In the genomic region with DNA sequence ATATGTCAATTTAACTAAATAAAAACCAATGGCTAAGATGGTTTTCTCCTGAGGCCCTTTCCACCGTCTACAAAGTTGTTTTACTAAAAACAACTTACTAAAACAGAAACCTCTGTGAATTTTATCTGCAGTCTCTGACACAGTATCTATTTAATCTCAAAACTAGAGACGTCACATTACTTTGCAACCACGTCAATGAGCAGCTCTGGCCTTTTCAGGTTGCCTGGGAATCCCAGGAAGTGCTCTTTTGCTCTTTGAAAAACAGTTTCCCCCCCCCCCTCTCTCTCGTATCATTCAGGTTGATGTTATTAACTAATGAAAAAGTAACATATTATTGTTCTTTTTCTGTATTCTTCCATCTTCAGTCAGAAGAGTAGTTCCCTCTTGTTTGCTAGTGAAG, we compare ENCODE assay signal across 21 mouse cellular contexts.
DNase-seq lines count a peak whose midpoint lies in the region; ATAC-seq and TF ChIP-seq lines count a peak whose summit lies in the region.
"Had no signal": no experiment of that assay in that cellular context is flagged by ENCODE, and none has a peak within 500 bp of the region (broad histone marks: within the 10 kb centered on the region; RNA-seq: fewer than 3 reads in every experiment).

No protein-coding gene starts in this region.

- no peaks in the 10 kb centered on the region for H3K9me3 ChIP-seq in forebrain, embryonic 15.5 days
- no peaks in the 10 kb centered on the region for H3K9me3 ChIP-seq in liver, postnatal 0 days (ENCODE audit: low read length)
- H3K9me3 ChIP-seq: embryonic facial prominence, embryonic 10.5 days; embryonic facial prominence, embryonic 12.5 days; forebrain, embryonic 13.5 days; G1E had no signal

- H3K9ac ChIP-seq in forebrain, embryonic 15.5 days (replicated peaks), result no peak overlapping the region
- no peak overlapping the region for H3K9ac ChIP-seq in liver, postnatal 0 days (replicated peaks)
- H3K9ac ChIP-seq: embryonic facial prominence, embryonic 12.5 days; forebrain, embryonic 13.5 days had no signal

- H3K4me2 ChIP-seq in forebrain, embryonic 15.5 days (replicated peaks), result no peak overlapping the region
- no peak overlapping the region for H3K4me2 ChIP-seq in liver, postnatal 0 days (ENCODE audit: low read depth, low read length)
- H3K4me2 ChIP-seq: embryonic facial prominence, embryonic 12.5 days; forebrain, embryonic 13.5 days had no signal

- 78% methylated on average over 4 of the region's 4 CpGs for WGBS in forebrain, embryonic 15.5 days
- 50% methylated on average over 4 of the region's 4 CpGs for WGBS in liver, postnatal 0 days (ENCODE audit: insufficient replicate concordance)

- peak; percentile 51 for DNase-seq in CD4-positive, CD25-positive, alpha-beta regulatory T cell, adult 2 months (ENCODE audit: low read depth, low spot score)
- DNase-seq in ovary, adult 18-20 months (ENCODE audit: low spot score), result no peak
- DNase-seq in liver, postnatal 0 days, result no peak
- DNase-seq: adrenal gland, adult 2 months; adrenal gland, postnatal 10 days; adrenal gland, postnatal 25 days; cerebellum, adult 11-12 months; cerebellum, adult 2 months; cerebellum, adult 9-10 months; cerebellum, postnatal 10 days; cerebellum, postnatal 25 days had no signal

- no peaks in the 10 kb centered on the region for H3K4me1 ChIP-seq in forebrain, embryonic 15.5 days
- no peaks in the 10 kb centered on the region for H3K4me1 ChIP-seq in liver, postnatal 0 days (ENCODE audit: insufficient read depth)
- H3K4me1 ChIP-seq: embryonic facial prominence, embryonic 10.5 days; embryonic facial prominence, embryonic 12.5 days; forebrain, embryonic 13.5 days had no signal

- TF ChIP-seq EP300 in liver, postnatal 0 days (IDR thresholded peaks at IDR 0.05; ENCODE audit: low read depth), result no peak

- no peaks in the 10 kb centered on the region for H3K27me3 ChIP-seq in forebrain, embryonic 15.5 days
- H3K27me3 ChIP-seq in liver, postnatal 0 days (ENCODE audit: insufficient read depth, low read length), result no peaks in the 10 kb centered on the region
- H3K27me3 ChIP-seq: CH12.LX; embryonic facial prominence, embryonic 12.5 days; forebrain, embryonic 13.5 days; Patski had no signal

- ATAC-seq in activated CD4-positive, CD25-positive, alpha-beta regulatory T cell, adult 4 months, result peak; percentile 73
- peak; percentile 71 for ATAC-seq in inflammation-experienced regulatory T-cells, adult 6 months
- no peak for ATAC-seq in forebrain, embryonic 15.5 days (replicated peaks)
- ATAC-seq in liver, postnatal 0 days, result no peak
- ATAC-seq: forebrain, embryonic 13.5 days; forebrain, embryonic 16.5 days; Patski had no signal

- no peak for TF ChIP-seq CTCF in liver, postnatal 0 days (IDR thresholded peaks at IDR 0.05; ENCODE audit: low read depth)

- no peaks in the 10 kb centered on the region for H3K36me3 ChIP-seq in forebrain, embryonic 15.5 days
- no peaks in the 10 kb centered on the region for H3K36me3 ChIP-seq in liver, postnatal 0 days (replicated peaks; ENCODE audit: insufficient read depth, low read length)
- H3K36me3 ChIP-seq: embryonic facial prominence, embryonic 10.5 days; embryonic facial prominence, embryonic 12.5 days; G1E had no signal

- H3K27ac ChIP-seq in forebrain, embryonic 15.5 days (replicated peaks), result no peak overlapping the region
- no peak overlapping the region for H3K27ac ChIP-seq in liver, postnatal 0 days (ENCODE audit: low read depth)
- H3K27ac ChIP-seq: embryonic facial prominence, embryonic 10.5 days; embryonic facial prominence, embryonic 12.5 days; forebrain, embryonic 13.5 days had no signal

- no peak overlapping the region for H3K4me3 ChIP-seq in forebrain, embryonic 15.5 days
- H3K4me3 ChIP-seq in liver, postnatal 0 days (ENCODE audit: low read depth, low read length), result no peak overlapping the region
- H3K4me3 ChIP-seq: embryonic facial prominence, embryonic 10.5 days; embryonic facial prominence, embryonic 12.5 days; forebrain, embryonic 13.5 days had no signal

Comparison
In these comparisons a context has a peak if more than half of its experiments do, and no peak if none do; other contexts are left out.
1. ATAC-seq: peak in activated CD4-positive, CD25-positive, alpha-beta regulatory T cell, adult 4 months (single experiment) and inflammation-experienced regulatory T-cells, adult 6 months (single experiment); none in forebrain, embryonic 15.5 days (single experiment) and liver, postnatal 0 days (single experiment).